Mouse (Mus musculus) left cerebral cortex, postnatal 4 days (tissue): ENCODE data around the gene Sspo. TPM values are rescaled to one million over a fixed set of nuclear protein-coding genes. Genes with fewer than 3 reads are reported as not detected.
"Not testable (repeated sequence)": the region's sequence is repeated elsewhere in the genome, so short reads cannot be mapped to it uniquely, and the experiment has no call there.

ENCODE experiments used
- DNase-seq: peaks from one replicate; pipeline ENCODE4 v3.0.0-alpha.2; 2022
- intact Hi-C: fragments of 180-260 bp; cut with DNase I; formaldehyde crosslinking; loops from one replicate; pipeline ENCODE4 v1.15.1; 2025
- total RNA-seq, 2 experiments: library from RNA; stranded (reverse); gene quantifications; 2 replicates each; pipeline ENCODE4 v1.2.3; 2021

Gene Sspo
- total RNA-seq, 2 experiments from 2014 or later, result 0.08 TPM

GRCm38 (mm10) chr6:48478446-48478845 is 30.4 kb downstream of the Sspo start:
- intact Hi-C loops, result no loop called here
- DNase-seq, result no peak

- intact Hi-C loops, result no loop called here
- peak; percentile 55 for DNase-seq
Observed at GRCm38 (mm10) chr6:48482501-48482900, 34.5 kb downstream of the Sspo start.

DNA sequence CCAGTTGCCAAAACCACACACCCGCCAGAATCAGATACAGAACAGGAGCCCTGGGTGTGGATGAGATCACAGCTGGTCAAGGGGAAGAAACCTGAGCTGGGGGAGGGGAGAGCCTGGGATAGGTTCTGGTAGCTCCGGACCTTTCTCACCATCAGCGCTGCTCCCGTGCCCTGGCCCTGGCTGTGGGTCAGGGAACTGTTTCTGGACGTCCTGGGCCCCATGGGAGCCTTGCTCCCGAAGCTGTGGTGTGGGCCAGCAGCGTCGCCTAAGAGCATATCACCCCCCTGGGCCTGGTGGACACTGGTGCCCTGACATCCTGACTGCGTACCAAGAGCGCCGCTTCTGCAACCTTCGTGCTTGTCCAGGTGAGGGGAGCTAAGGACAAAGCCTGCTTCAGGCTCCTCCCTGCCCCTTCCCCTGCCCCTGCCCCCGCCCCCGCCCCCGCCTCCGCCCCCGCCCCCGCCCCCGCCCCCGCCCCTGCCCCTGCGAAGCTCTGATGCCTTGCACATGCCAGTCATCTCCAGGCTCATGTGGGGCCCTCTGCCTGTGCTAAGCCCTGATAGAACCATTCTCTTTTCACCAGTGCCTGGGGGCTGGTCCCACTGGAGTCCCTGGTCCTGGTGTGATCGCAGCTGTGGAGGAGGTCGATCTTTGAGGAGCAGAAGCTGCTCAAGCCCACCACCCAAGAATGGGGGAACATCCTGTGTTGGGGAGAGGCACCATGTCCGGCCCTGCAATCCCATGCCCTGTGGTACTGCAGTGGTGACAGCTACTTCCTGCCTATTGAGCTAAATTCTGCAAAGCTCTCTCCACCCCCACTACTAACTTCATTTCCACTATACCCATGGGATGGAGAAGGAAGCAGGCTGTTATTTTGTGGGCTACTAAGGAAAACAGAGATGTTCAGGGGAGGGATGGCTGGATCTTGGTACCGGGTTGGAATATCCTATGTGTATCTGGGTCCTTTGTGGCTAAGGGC is 40.0 kb downstream of the Sspo start:
- intact Hi-C loops, result no loop called here
- DNase-seq, result no peak

DNA sequence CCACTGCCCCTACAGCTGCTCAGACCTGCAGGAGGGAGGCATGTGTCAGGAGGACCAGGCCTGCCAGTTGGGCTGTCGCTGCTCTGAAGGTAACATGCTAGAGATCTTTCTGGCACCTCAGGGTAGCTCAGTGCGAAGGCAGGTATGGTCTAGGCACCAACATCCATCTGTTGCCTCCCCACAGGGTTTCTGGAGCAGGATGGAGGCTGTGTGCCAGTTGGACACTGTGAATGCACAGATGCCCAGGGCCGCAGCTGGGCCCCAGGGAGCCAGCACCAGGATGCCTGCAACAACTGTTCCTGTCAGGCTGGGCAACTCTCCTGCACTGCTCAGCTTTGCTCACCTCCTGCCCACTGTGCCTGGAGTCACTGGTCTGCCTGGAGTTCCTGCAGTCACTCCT is 41.7 kb downstream of the Sspo start:
- intact Hi-C loops, result no loop called here
- DNase-seq, result peak; percentile 62

GRCm38 (mm10) chr6:48491361-48491760 is 43.3 kb downstream of the Sspo start:
- intact Hi-C loops, result no loop called here
- DNase-seq, result no peak

GRCm38 (mm10) chr6:48493136-48493730 is 45.2 kb downstream of the Sspo start:
- intact Hi-C loops, result no loop called here
- no peak for DNase-seq

GRCm38 (mm10) chr6:48497521-48497920 is 49.5 kb downstream of the Sspo start:
- intact Hi-C loops, result no loop called here
- no peak for DNase-seq

GRCm38 (mm10) chr6:48503847-48504240 is 55.8 kb downstream of the Sspo start:
- intact Hi-C loops, result no loop called here
- DNase-seq, result no peak

GRCm38 (mm10) chr6:48504241-48504854 is 56.3 kb downstream of the Sspo start:
- peak; percentile 72 for DNase-seq
- intact Hi-C loops, result no loop called here

DNA sequence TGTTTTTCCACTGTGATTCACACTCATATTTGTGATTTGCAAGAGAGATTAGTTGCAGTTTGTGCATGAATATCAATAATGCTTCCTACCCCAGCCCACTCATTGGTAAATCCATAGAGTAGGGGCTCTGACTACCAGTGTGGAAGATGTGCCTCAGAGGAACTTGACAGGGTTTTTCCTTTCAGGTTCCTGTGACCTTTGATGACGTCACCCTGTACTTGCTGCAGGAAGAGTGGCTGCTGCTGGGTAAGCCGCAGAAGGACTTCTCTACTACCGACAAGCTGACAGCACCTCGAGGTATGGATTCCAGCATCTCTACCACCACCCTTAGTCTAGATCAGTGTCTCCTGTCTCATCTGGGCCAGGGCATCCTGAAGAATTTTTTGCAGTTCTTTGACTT is 60.1 kb downstream of the Sspo start:
- no peak for DNase-seq
- intact Hi-C loops, result no loop called here

DNA sequence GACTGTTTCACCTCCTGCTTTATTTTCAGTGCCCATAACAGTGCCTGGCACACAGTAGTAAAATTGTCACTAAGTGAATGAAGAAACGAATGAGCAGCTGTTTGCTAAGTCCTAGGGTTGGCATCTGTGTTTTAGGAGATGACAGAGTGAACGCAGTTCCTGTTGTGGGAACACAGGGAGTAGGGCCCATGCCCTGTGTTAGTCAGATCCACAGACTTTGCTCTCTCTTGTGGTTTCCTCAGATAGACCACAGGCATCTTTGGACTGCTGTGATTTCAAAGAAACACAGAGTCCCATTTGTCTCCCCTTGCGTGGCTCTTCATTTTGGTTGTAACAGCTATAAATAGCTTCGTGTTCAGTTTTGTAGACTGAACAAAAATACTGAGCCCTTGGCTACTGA is 62.4 kb downstream of the Sspo start:
- intact Hi-C loops, result no loop called here
- no peak for DNase-seq

DNA sequence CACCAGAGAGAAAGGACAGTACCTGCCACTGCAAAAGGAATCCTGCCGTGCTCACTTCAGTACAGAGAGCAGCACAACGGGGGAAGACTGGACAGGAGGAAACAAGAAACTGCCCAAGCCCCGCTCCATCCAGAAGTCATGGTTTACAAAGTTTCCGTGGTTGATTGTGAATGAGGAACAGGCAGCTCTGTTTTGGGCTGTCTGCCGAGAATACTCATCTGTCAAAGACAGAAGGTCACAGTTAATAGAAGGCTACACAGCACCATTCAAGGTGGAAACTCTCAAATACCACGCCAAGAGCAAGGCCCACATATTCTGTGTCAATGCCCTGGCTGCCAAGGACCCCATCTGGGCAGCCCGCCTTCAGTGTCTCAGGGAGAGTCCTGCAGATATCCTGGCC is 63.8 kb downstream of the Sspo start:
- no peak for DNase-seq
- intact Hi-C loops, result no loop called here

DNA sequence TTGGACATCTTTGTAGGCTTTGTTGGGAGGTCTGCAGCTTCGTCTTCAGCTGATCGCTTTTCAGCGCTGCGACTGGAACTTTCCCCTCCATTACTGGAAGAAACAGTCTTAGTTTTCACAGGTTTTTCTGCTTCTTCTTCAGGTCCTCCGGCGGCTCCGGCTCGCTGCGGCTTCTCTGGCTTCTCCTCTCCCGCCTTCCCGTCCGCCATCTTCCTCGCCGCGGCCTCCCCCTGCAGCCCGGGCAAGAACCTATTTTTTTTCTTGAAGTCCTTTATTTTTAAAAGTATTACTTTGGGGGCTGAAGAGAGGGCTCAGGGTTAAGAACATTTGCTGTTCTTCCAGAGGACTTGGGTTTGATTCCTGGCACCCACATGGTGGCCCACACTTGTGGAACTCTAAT is 76.9 kb downstream of the Sspo start:
- DNase-seq, intact Hi-C loops: not testable (repeated sequence)

- intact Hi-C loops, result no loop called here
- no peak for DNase-seq
Observed at GRCm38 (mm10) chr6:48527901-48528300, 79.9 kb downstream of the Sspo start.

DNA sequence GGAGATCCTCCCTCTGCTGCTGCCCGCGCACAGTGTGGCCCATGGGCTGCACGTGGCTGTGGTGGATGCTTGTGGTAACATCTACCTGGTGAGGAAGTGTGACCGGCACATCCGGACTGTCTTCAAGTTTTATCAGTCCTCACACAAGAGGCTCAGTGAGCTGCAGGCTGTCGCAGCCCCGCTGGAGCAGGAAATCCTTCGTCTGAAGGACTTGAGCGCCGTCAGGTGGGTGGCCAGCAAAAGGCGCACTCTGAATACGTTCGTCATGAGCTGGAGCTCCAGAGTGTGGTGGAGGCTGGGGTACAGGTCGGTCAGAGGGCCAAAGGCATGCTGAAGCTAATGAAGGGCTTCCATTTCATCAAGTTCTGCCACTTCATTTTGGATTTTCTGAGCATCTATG is 81.2 kb downstream of the Sspo start:
- no peak for DNase-seq
- intact Hi-C loops, result no loop called here

- no peak for DNase-seq
- intact Hi-C loops, result no loop called here
Observed at GRCm38 (mm10) chr6:48529871-48530440, 81.9 kb downstream of the Sspo start.

- DNase-seq, result peak; percentile 26
- intact Hi-C loops, result no loop called here
Observed at GRCm38 (mm10) chr6:48530862-48531261, 82.8 kb downstream of the Sspo start.

DNA sequence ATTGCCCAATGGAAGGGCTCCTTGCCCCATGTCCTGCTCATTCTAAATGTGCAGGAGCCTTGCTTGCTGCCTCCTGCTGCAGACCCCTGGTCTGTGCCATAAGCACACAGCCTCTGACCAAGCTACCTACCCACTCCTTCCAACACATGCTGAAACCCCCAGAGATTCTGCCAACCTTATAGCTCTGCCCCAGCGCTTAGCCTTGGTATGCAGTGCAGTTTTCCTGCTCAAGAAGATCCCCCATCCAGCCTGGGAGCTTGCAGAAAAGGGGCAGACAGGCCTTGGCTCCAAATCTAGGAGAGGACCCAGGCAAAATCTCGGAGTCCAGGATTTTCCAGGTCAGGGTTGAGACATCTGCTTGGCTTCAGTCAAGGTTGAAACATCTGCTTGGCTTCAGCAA is 85.4 kb downstream of the Sspo start:
- intact Hi-C loops, result no loop called here
- DNase-seq, result no peak

DNA sequence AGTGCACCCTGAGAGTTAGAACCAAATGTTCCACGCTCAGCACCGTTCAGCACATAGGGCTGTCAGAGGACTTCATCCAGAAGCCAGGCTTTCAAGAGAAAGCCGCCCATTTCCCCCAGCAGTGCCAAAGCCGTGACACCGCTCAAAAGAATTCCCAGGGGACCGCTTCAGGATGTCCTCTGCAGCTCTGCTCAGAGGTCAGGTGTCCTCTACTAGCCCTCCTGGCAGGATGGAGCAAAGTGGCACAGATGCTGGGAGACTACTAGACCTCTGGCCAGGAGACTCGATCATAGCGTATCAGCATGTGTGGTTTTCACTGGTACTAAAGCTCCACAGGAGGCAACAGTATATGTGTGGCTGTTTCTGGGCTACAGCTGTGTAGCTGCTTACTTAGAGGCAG is 86.9 kb downstream of the Sspo start:
- intact Hi-C loops, result no loop called here

DNA sequence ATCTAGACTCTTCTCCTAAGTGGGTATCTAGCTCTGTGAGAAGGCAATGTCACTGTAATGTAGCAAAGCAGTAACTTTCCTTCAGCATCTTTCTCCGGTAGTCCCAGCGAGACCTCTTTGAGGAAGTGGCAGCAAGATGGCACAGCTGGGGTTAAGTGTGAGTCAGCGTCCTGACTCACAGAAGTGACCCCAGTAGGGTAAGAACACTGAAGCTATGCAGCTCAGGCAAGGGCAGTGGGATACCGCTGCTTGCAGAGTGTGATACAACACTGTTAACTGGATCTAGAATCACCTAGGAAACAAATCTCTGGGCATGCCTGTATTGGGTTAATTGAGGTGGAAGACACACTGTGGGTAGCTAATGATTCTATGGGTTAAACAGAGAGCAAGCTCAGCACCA is 88.1 kb downstream of the Sspo start:
- intact Hi-C loops, result no loop called here

More for the DNA sequence above, 86.9 kb downstream of the Sspo start:
- DNase-seq, result no peak

More for the DNA sequence above, 88.1 kb downstream of the Sspo start:
- DNase-seq, result no peak
